Mouse (Mus musculus) gastrocnemius, postnatal 36 days (tissue): Measurements from ENCODE around the gene Vps37b. TPM values are rescaled to one million over a fixed set of nuclear protein-coding genes. Genes with fewer than 3 reads are reported as not detected.

Experiments
- DNase-seq, 2 experiments: peaks; one replicate each; pipeline ENCODE4 v3.0.0; 2022
- intact Hi-C: fragments of 180-260 bp; cut with DNase I; formaldehyde crosslinking; loops from one replicate; pipeline ENCODE4 v1.15.1; 2025
- total RNA-seq, 2 experiments: library from RNA; stranded (reverse); gene quantifications; 2 replicates each; pipeline ENCODE4 v1.2.3; 2021

Vps37b gene
- total RNA-seq, 2 experiments from 2014 or later: 4.7 to 4.8 TPM

DNA sequence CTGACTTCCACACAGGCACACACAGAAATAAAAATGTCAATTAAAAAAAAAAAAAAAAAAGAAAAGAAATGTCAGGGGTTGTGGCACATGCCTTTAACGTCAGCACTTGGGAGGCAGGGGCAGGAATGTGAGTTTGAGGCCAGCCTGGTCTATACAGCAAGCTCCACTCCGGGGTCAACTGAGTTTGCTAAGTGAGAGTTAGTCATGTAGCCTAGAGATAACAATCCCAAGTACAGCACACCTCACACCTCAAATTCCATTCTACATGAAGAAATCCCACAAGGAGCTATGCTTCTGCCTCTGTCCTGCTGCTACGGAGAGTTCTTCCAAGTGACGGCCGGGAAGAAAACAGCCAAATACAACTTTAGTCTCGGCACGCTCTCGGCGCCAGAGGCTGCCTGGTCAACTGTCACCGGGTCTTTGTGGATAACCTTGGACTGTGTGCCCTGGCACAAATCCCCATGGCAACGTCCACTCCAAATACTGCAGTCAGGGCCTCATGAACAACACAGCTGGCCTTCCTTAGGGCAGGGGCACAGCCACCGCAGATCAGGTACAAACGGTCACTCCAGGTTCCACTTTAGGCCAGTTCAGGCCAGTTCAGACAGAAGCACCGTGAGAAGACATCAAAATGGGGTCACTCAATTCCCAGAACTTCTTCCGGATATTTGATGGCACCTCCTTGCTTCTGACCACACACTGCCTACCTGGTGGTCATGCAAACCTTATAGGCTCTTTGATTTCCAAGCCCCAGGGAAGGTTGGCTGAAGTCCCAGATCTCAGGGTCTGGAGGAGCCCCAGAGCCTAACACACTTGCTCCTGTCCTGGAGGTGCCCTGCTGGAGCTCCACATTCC lies 6.3 kb downstream of the Vps37b start:
- intact Hi-C loops: no loop called here
- DNase-seq: no peak

DNA sequence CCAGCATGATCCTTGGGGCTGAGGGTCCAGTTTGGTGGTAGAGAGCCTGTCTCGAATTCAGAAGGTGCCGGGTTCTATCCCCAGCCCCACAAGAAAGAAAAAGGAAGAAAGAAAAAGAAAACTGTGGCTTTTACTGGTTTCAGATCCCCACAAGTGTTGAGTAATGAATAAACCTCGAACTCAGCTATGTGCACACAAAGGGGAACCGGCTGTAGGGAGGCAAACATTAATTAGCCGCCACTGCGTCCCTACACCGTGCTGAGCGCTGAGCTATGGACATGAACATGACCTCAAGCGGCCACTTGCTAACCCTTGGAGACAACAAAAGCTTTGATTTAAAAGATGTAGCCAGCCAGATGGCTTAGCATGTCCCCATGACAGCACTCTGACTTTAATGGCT lies 6.9 kb downstream of the Vps37b start:
- no peak for DNase-seq
- intact Hi-C loops: no loop called here

DNA sequence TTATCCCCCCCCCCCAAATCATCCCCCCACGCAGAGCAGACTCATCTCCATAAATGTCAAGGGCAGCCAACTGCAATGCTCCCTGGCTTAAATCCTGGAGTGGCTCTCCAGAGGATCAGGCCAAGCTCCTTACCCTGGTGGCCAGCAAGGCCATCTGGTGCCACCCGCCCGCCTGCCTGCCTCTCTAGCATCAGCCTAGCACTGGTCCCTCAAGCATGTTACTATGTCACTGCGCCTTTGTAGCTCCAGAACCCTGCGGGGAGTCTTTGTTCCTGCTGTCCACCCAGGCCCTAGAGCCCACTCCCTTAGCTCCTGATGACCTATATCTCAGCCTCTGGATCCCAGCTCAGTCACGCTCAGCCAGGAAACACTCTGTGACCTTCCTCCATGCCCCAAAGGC lies 7.4 kb downstream of the Vps37b start:
- intact Hi-C loops: no loop called here
- no peak for DNase-seq

DNA sequence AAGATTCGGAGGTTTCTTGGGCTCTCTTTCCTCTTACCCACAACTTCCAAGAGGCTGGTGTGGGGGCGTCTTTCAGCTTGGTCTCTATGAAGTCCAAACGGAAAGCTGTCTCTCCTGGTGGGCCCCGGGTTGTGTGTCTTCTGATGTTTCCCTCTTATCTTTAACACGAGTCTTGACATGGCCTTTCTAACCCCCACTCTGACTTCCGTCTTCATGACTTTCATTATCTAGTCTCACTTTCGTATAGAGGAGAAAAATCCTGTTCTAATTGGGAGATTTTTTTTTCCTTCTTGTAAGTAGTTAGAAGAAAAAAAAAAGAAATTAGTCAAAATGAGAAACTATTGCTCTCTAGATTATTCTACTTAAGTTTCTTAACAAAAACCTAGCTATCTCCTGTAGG lies 9.7 kb downstream of the Vps37b start:
- intact Hi-C loops: no loop called here
- no peak for DNase-seq

DNA sequence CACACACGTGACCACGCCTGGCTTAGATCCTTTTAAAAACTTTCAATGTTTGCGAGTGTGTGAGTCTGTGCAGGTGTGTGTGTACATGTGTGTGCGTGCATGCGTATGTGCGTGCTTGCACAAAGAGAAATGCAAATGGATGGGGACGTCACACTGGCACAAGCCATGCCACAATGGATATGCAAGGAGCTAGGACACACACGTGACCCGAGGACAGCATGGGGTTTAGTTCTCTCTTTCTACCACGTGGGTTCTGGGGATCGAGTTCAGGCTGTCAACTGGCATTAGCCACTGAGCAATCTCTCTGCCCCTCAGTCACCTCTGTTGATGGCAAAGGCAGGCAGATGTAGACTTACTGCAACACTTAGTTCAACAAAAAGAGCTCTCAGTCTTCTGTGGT lies 10.4 kb downstream of the Vps37b start:
- DNase-seq: no peak
- intact Hi-C loops: no loop called here

DNA sequence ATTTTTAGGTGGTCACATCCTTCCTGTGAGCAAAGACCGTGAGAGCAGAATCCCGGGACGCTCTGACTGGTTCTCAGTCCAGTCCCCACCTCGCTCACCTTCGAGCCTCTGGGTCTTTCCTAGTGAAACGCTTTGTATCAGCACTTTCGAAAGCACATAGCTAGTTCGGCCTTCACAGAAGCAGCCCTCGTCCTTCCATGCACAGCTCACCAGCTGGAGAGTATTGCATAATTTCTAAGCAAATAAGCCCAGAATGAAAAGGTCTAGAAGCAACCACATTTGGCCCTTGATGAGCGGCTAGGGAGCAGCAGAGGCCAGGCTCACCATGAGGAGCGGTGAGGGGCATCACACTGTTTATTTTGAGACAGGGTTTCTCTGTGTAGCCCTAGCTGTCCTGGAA lies 10.9 kb downstream of the Vps37b start:
- no peak for DNase-seq
- intact Hi-C loops: no loop called here

DNA sequence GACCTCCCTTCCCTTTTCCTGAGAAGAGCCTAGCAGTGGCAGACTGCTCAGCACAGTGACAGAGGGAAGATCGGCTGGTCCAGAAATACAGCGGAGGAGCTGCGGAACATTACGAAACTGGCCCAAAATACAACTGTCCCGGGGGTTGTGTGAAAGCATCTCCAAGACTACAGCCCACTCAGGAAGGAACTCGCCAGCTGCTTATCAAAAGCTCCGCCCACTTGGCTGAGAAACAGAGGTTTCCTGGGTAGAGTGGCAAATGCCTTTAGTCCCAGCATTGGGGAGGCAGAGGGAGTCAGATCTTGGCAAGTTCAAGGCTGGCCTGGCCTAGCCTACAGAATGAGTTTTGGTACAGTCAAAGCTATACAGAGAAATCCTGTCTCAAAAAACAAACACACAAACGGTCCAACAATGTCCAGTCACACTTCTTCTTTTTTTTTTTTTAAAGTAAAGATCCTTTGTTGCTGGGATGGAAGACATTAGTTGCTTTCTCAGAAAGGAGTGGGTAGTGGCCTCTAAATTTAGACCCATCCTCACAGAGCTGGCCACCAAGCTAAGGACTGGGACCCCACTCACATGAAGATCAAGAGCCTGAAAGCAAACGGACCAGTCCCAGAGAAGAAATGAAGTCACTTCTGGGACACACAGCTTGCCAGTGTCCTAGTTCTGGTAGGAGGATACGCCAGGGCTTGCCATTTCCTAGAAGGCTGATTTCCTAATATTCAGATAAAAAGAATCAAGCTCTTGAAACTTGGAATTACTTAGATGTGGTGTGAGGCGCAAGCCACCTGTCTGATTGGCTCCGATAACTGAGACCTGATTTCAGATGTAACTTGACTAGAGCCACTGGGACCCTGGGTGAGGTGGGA lies 12.5 kb downstream of the Vps37b start:
- no peak for DNase-seq
- intact Hi-C loops: no loop called here

DNA sequence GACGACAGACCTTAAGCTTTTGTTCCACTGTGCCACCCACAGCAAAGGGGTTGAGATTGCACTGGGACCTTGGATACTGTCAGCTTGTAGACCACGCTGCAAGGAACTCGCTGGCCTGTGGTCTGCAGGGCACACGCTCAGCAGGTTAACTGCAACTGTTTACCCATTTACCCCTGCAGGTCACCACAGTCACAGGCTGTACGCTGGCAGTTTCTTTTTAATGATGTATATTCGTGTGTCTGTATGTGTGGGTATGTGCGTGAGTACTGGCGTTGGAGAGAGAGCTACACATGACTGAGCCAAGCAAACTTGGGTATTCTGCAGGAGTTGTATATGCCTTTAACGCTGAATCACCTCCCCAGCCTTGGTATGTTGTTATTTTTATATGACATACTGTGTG lies 13.4 kb downstream of the Vps37b start:
- DNase-seq: no peak
- intact Hi-C loops: no loop called here

DNA sequence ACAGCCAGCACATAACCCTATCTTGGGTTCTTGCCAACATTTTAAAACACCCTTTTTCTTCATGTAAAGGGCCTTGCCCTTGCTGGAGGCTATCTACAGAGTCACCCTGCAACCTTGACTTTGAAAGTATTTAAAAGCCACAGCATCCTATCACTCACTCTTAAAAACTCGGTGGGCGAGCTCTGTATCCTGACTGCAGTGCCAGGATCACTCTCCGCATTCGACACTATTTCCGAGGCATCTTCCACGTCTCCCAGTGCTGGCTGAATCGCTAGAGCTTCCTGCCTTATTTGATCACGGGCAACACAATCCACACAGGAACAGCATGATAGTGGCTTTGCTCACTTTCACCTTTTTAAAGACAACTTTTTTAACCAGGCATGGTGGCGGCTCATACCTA lies 14.1 kb downstream of the Vps37b start:
- no peak for DNase-seq
- intact Hi-C loops: no loop called here

DNA sequence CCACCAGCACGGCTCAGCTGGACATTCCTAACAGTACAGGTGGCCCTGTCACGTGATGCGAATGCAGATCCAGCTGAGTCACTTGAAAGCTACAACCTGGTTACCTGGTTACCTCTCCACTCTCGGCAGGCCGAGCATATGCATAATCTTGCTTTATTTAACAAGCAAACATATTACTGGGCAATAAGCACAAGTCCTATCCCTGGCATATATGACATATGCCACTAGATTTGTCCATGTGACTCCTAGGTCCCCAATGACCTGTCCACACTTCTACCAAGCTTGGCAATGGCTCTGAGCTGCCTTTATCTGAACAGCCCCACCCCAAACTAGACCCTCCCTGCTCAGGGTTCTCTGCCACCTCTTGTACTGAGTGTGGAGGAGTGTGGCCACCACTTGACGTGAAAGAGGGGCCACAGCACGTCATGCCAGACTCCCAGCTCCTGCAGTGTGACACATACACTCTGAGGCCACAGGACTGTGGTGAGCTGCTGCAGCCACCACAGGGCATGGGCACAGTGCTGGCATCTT lies 15.7 kb downstream of the Vps37b start:
- DNase-seq: no peak
- intact Hi-C loops: no loop called here

DNA sequence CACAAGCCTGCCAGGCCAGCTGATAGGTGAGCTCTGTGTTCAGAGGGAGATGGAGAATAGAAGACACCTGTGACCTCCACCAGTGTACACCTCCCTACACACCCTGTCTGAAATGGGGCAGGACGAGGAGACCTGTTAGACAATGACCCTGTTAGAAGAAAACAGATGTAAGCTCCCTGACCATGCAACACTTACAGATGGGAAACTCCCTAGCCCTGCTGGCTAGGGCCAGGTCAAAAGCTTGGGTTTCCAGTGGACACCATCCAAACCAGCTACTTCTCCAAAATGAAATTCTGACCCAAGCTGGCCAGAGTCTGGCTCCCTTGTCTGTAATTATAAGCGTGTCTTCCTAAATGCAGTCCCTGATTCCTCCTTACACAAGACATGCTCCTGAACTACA lies 16.3 kb downstream of the Vps37b start:
- intact Hi-C loops: no loop called here
- no peak for DNase-seq

DNA sequence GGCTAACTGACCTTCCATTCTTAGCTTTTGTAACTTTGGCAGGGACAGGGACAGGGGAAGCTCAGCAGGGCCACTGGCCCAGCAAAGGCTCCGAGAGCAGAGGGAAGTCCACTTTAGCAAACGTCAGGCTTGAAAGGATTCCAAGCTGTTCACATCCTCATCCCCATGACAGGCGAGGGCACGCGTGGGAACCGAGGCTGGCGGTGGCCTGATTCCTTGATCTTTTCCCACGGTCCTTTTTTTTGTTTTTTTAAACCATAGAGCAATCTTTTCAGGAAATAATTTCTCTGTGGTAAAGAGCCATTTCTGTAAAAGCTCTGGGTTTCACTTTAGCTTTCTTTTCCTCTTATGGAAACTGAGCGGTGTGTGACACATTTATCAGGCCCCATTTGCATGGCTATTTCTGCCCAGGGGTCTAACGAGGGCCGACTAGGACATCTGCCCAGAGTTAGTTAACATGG lies 17.2 kb downstream of the Vps37b start:
- DNase-seq: no peak
- intact Hi-C loops: no loop called here

DNA sequence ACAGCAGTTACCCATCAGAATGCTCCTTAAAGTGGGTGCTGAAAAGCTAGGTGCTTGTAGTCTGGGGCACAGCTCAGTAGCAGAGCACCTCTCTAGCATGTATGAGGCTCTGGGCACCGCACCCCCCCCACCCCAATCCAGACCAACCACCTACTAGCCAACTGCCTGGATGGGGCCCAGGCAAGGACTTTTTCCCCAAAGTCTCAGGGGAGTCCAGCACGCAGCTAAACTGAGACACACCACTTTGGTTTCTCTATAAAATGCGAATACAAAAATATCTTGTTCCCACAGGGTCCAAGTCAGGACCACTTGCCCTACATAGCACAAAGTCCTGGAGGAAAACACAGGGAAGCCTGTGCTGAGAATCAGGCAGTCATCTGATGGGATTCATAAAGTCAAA lies 17.9 kb downstream of the Vps37b start:
- no peak for DNase-seq
- intact Hi-C loops: no loop called here

DNA sequence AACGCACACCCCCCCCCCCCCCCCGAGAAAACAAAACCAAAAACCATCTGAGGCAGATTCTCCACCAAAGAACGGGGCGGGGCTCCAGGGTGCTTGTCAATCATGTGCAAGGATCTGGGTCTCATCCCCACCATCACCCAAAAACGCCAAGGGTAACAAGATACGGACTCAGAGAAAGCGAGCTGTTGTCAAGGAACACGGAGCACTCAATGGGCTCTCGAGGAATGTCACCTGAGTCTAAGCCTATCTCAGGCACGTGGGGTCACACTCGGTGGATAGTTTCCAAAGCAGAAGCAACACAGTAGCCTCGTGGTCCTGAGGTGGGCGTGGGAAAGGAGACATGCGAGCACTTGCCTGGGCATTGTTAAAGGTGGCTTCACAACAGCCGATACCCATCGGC lies 18.3 kb downstream of the Vps37b start:
- intact Hi-C loops: no loop called here
- DNase-seq: no peak

DNA sequence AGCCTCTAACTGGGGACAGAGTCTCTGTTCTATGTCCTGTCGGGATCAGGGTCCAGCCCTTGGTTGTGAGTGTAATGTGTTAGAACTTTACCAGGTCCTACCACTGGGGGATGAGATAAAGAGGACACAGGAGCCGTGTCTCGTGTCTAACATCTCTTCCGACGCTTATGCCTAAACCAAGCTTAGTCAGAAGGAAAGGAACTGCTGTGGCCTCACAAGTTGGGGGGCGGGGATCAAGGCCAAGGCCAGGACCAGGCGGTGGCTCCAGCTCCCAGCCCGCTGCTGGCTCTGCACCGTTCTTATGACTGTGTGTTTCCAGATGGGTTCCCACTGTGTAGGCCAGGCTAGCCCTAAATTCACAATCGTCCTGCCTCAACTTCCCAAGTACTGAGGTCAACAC lies 19.2 kb downstream of the Vps37b start:
- intact Hi-C loops: no loop called here
- no peak for DNase-seq

DNA sequence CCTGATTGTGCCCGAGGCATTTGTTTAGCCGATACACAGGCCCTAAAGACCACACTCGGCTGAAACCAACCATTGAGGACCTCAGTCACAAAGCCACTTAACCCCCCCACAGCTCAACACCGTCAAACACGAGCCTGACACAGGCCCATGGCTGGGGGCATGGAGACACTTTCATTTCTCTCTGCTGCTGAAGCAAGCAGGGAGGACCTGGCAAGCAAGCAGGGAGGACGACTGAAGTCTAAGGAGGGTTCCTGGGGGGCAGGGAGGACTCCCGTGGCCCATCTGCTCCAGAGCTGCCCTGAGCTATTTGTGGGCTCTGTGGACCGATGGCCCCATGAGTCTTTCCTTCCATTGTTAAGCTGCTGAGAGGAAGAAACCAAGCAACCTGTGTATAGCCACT lies 20.1 kb downstream of the Vps37b start:
- intact Hi-C loops: no loop called here
- no peak for DNase-seq

DNA sequence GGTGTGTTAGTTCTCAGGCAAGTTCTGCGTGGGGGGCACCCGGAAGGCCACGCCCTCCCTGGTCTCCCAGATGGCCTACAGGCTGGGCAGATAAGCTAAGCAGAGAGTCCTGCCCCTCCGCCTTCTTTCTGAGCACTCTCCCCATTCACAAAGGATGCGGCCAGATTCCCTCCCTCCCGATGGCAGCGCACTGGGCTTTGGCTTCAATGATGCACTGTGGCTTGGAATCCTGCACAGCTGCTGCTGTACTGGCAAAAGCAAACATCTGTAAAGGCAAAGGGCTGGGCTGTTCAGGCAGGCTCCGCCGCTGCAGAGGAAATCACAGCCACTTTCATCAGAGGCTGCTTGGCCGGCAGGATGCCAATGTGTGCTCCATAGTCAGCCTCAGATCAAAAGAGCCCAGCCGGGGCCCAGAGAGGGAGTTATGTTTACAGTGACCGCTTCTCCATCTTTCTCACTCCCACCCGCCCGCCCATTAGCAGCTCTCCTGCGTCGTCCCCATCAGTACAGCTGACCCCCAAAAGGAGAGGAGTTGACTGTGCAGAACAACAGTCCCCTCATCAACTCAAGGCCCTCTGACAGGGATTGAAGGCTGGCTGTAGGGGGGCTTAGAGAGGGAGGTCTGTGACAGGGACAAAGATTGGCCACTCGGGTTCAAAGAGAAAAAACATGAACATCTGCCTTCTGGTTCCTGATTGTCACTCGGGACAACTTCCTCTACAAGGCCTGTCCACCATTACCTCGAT lies 21.0 kb downstream of the Vps37b start:
- DNase-seq: peak in 1 of 2 experiments; percentile 40
- intact Hi-C loops: no loop called here

DNA sequence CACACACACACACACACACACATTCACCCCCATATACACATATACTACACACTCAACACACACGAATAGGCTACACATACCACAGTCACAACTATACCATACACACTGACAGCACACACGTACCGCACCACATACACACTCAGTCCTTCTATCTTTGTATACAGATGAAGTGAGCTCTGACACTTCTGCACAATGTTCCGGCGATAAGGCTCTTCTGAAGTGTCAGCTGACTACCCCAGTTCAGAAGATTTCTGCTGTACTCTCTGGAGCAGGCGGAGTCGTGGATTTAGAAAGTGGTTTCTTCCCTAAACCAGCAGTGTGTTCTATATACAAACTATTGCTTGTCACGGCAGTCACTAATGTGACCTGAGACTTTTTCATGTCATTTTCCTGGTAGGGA lies 22.0 kb downstream of the Vps37b start:
- intact Hi-C loops: no loop called here
- DNase-seq: no peak

DNA sequence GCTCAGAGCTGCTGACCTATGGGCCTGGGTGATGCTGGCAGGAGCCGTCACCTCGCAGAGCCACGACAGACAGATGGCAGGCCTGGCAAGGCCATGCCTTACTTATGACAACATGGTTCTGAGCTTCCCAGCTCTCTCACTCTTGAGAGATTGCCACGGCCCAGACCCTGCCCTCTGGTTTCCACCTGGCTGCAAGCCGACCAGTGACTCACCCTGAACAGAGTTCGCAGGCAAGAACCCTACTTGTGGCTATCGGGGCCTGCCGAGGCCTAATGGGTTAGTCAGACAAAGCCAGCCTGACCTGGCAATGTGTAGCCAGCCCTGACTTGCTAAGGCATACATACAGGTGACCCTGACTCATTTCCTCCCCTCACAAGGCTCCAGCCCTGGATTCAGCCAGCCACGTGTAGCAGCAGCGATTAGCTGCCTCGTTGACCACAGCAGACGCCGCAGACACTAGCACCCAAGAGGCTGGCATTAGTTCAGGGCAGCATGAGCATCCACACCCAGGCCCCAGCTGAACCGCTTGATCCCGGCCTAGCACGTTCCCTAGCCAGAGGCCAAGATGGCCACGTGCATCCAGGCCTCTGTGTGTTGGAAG lies 25.1 kb downstream of the Vps37b start:
- peak in 1 of 2 experiments; percentile 42 for DNase-seq
- intact Hi-C loops: no loop called here

DNA sequence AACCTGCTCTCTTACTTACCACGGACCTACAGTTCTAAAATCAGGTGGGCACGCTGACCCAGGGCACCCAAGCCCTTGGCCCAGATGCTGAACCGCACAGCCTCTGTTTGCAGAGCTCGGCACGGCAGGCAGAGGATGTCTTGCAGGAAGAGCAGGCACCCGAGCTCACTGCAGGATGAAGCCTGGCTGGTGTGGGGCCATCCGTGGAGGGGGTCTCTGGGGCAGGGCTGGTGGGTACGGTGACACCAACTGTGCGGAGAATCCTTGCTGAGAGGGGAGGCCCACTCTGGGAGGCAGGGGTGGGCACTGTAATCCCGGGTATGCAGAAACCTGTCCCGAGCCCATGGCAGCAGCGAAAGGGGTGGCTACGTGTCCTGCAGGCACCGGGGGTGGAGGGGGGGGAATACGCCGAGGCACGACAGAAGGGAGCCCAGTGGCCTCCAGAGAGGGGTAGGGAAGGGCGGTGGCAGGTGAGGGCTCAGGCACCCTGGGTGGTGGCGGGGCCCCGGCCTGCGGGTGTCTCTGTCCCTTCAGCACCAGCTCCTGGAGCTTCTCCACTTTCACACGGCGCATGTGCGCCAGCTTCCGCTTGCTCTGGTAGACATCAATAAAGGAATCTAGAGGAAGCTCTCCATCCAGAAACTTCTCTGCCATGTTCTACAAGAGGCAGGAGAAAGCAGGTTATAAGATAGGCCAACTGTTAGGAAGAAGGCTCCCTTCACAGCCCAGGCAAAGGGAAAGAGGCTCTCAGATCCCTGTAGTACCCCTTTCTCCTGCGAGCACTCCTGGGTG lies 25.8 kb downstream of the Vps37b start:
- intact Hi-C loops: no loop called here
- no peak for DNase-seq
